Mouse (Mus musculus): Measurements from ENCODE around the gene Cfl2. TPM values are rescaled to one million over a fixed set of nuclear protein-coding genes. Genes with fewer than 3 reads are reported as not detected.
"Not testable (repeated sequence)": the region's sequence is repeated elsewhere in the genome, so short reads cannot be mapped to it uniquely, and the experiment has no call there.

Cfl2 gene
- polyA plus RNA-seq, 1 experiment from 2014 or later = 370 TPM

DNA sequence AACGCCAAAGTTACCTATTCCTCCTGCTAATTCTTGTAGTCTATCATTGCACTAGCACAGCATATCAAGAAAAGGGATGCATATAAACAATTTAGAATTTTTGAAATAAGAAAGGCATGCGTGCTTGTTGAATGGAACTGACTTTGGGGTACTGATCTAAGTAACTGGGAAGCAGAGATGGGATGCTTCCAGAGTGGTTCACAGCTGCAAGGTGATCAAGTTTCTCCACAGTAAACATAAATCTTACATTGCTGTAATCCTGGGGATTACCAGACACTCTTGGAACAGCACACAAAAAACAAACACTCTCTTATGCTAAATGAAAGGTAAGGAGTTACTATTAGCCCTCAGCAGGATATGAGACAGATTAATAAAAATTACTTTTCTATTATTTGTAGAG, 12.1 kb downstream of the Cfl2 start:
- H3K9me3 ChIP-seq = no peaks in the 10 kb centered on the region
- WGBS = 95% methylated on average over 2 of the region's 2 CpGs
- H3K4me3 ChIP-seq = no peak overlapping the region
- H3K4me2 ChIP-seq = no peak overlapping the region
- no peaks in the 10 kb centered on the region for H3K4me1 ChIP-seq (replicated peaks)
- no peak for ATAC-seq (ENCODE audit: low read depth)
- peaks cover 10% of the 10 kb centered on the region for H3K36me3 ChIP-seq
- no peaks in the 10 kb centered on the region for H3K27me3 ChIP-seq
- no peak overlapping the region for H3K9ac ChIP-seq
- no peak overlapping the region for H3K27ac ChIP-seq (replicated peaks)

DNA sequence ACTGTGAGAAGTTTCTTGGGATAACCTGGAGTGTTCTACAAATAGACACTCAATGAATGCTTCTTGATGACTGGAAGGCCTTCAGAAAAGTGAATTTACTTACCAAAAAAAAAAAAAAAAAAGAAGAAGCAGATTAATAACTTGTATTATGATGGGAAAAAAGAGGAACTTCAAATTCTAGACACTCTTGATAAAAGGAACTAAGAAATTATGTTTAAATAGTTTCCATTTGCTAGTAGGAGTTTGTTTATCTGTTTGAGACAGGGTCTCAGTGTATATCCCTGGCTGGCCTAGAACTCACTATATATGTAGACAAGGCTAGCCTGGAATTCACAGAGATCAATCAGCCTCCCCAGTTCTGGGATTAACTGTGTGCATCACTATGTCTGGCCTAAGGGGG, 18.3 kb downstream of the Cfl2 start:
- H3K27ac ChIP-seq (replicated peaks) = no peak overlapping the region
- H3K9ac ChIP-seq = no peak overlapping the region
- H3K36me3 ChIP-seq = no peaks in the 10 kb centered on the region
- H3K4me3 ChIP-seq = no peak overlapping the region
- H3K4me1 ChIP-seq (replicated peaks) = no peaks in the 10 kb centered on the region
- H3K27me3 ChIP-seq = no peaks in the 10 kb centered on the region
- H3K9me3 ChIP-seq = no peaks in the 10 kb centered on the region
- no peak for ATAC-seq (ENCODE audit: low read depth)
- no peak overlapping the region for H3K4me2 ChIP-seq

DNA sequence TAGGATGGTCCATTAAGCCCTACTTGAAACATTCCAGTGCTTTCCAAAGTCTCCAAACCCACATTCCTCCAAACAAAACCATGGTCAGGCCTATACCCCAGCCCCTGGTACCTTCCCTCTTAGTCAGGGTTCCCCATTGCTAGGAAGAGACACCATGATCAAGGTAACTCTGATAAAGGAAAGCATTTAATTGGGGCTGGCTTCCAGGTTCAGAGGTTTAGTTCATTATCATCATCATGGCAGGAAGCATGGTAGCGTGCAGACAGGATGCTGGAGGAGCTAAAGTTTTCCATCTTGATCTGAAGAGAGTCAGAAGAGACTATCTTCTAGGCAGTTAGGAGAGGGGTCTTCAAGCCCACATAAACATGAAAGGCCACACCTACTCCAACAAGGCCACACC, 21.1 kb downstream of the Cfl2 start:
- H3K27ac ChIP-seq (replicated peaks) = no peak overlapping the region
- H3K36me3 ChIP-seq = no peaks in the 10 kb centered on the region
- no peak overlapping the region for H3K9ac ChIP-seq
- H3K27me3 ChIP-seq = no peaks in the 10 kb centered on the region
- ATAC-seq (ENCODE audit: low read depth) = no peak
- H3K9me3 ChIP-seq = no peaks in the 10 kb centered on the region
- WGBS = 87% methylated on average over 1 of the region's 1 CpGs
- H3K4me2 ChIP-seq = no peak overlapping the region
- no peaks in the 10 kb centered on the region for H3K4me1 ChIP-seq (replicated peaks)
- no peak overlapping the region for H3K4me3 ChIP-seq

DNA sequence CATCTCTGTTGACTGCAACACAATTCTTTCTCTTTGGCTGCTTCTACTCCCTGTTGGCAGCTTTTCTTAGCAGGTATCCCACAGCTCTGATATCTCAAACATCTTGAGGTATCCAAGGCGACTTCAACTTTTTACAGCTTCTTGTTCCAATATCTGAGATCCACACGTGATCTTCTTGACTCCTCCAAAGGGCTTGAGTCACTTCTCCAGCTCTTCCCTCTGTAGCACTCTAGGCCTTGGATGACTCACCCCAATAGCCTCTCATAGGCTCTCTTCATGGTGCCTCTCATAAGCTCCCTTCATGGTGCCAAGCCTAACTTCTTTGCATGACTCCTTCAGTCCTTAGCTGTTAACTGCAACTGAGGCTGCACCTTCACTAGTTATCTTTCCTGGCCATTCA, 22.9 kb downstream of the Cfl2 start:
- H3K4me3 ChIP-seq = no peak overlapping the region
- no peaks in the 10 kb centered on the region for H3K27me3 ChIP-seq
- peaks cover 5% of the 10 kb centered on the region; the same call in 1 of the 2 replicates for H3K4me1 ChIP-seq (replicated peaks)
- no peak for ATAC-seq (ENCODE audit: low read depth)
- H3K9ac ChIP-seq = no peak overlapping the region
- H3K36me3 ChIP-seq = no peaks in the 10 kb centered on the region
- H3K9me3 ChIP-seq = no peaks in the 10 kb centered on the region
- H3K27ac ChIP-seq (replicated peaks) = no peak overlapping the region
- WGBS = 84% methylated on average over 2 of the region's 2 CpGs
- no peak overlapping the region for H3K4me2 ChIP-seq

DNA sequence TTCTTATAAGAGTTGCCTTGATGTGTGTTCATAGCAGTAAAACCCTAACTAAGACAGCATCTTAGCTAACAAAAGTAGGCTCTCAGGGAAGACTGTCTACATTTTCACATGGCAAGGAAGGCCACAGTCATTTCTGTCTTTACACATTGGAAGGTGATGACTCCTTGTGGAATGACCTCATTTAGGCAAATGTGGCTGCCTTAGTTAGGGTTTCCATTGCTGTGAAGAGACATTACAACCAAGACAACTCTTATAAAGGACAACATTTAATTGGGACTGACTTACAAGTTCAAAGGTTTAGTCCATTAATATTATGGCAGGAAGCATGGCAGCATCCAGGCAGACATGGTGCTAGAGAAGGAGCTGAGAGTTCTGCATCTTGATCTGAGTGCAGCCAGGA, 23.7 kb downstream of the Cfl2 start:
- no peaks in the 10 kb centered on the region for H3K27me3 ChIP-seq
- no peak for ATAC-seq (ENCODE audit: low read depth)
- no peak overlapping the region for H3K27ac ChIP-seq (replicated peaks)
- no peak overlapping the region for H3K4me3 ChIP-seq
- H3K4me1 ChIP-seq (replicated peaks) = peaks cover 10% of the 10 kb centered on the region; the same call in 1 of the 2 replicates
- H3K4me2 ChIP-seq = no peak overlapping the region
- H3K9ac ChIP-seq = no peak overlapping the region
- no peaks in the 10 kb centered on the region for H3K9me3 ChIP-seq
- H3K36me3 ChIP-seq = no peaks in the 10 kb centered on the region

DNA sequence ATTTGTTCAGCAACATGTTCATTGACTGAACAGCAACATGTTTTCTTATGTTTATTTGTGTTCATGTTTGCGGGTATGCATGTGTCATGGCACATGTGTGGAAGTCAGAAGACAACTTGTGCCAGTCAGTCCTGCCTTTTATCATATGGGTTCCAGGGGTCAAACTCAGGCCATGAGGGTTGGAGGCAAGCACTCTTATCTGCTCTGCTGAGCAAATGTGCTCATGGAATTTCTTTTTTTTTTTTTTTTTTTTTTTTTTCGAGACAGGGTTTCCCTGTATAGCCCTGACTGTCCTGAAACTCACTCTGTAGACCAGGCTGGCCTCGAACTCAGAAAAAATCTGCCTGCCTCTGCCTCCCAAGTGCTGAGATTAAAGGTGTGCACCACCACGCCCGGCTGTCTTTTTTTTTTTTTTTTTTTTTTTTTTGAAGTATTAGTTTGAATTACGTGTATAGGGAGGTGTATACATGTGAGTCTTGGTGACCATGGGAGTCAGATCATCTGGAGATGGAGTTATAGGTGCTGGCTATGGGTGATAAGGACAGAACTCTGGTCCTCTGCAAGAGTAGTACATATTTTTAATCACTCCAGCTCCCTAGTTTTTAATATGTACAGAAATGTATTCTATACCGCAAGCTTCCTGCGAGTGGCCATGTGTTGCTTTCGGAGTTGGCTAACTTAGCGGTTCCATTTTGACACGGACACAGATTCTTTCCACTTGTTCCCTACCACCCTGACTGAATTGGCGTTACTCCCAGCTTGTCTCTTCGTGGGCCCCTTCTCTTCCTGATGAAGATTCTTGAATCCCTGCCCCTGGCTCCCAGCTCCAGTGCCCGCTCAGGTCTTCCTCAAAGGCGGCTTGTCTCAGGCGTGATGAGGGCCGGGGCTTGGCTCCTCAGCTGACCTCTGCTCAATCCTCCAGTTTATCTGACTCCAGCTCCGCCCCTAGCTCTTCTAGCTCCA, 26.8 kb downstream of the Cfl2 start:
- H3K4me3 ChIP-seq = no peak overlapping the region
- H3K9me3 ChIP-seq = no peaks in the 10 kb centered on the region
- H3K4me2 ChIP-seq = no peak overlapping the region
- no peaks in the 10 kb centered on the region for H3K27me3 ChIP-seq
- H3K36me3 ChIP-seq = no peaks in the 10 kb centered on the region
- H3K4me1 ChIP-seq (replicated peaks) = peaks cover 13% of the 10 kb centered on the region; the same call in 1 of the 2 replicates
- WGBS = 87% methylated on average over 18 of the region's 18 CpGs
- ATAC-seq (ENCODE audit: low read depth) = no peak
- peak overlapping the region; percentile 10 for H3K27ac ChIP-seq (replicated peaks)
- no peak overlapping the region; the same call in 1 of the 2 replicates for H3K9ac ChIP-seq

- no peaks in the 10 kb centered on the region for H3K36me3 ChIP-seq
- peak overlapping the region; percentile 27 for H3K4me3 ChIP-seq
- no peaks in the 10 kb centered on the region for H3K9me3 ChIP-seq
- 18% methylated on average over 11 of the region's 11 CpGs for WGBS
- H3K27ac ChIP-seq (replicated peaks) = peak overlapping the region; percentile 10
- peaks cover 13% of the 10 kb centered on the region; the same call in 1 of the 2 replicates for H3K4me1 ChIP-seq (replicated peaks)
- peak overlapping the region; percentile 42 for H3K4me2 ChIP-seq
- H3K27me3 ChIP-seq = no peaks in the 10 kb centered on the region
- peak overlapping the region; percentile 42 for H3K9ac ChIP-seq
- ATAC-seq (ENCODE audit: low read depth) = peak; percentile 66
These were observed 27.7 kb downstream of the Cfl2 start for GRCm38 (mm10) chr12:54834925-54835447.

DNA sequence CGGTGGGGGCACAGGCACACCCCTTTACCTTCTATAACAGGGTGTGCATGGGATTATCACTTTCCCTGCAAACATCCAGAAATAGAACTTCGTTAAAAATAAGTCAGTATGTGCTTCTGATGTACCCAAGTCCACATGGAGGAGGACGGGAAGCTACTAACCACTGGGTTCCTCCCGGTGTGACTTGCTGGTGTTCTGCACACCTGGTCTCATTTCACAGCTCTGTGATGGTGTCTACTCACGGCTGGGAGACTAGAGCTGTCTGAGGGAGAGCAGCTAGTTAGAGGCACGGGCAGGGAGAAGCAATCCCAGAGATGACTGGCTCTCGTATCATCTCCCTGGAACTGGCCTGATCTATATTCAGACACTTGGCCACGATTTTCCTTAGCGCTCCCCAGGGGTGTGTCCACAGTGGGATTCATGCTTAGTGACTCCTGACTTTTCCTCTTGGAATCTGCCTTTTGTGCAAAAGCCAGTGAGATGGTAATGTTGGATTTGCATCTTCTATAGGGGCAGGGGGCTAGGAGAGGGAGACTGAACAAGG, 28.7 kb downstream of the Cfl2 start:
- ATAC-seq (ENCODE audit: low read depth) = no peak
- no peak overlapping the region for H3K4me2 ChIP-seq
- 68% methylated on average over 9 of the region's 9 CpGs for WGBS
- peaks cover 13% of the 10 kb centered on the region; the same call in 1 of the 2 replicates for H3K4me1 ChIP-seq (replicated peaks)
- H3K9ac ChIP-seq = no peak overlapping the region
- H3K27ac ChIP-seq (replicated peaks) = no peak overlapping the region
- no peaks in the 10 kb centered on the region for H3K9me3 ChIP-seq
- H3K4me3 ChIP-seq = no peak overlapping the region
- no peaks in the 10 kb centered on the region for H3K27me3 ChIP-seq
- H3K36me3 ChIP-seq = no peaks in the 10 kb centered on the region

DNA sequence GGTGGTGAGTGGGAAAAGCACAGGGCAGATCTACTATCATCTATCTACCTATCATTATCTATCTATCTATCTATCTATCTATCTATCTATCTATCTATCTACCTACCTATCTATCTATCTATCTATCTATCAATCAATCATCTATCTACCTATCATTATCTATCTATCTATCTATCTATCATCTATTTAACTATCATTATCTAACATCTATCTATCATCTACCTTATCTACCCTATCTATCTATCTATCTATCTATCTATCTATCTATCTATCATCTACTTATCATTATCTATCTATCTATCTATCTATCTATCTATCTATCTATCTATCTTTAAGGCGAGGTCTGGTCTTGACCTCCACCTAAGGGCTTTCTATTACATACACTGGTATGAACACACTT, 30.8 kb downstream of the Cfl2 start:
- not testable (repeated sequence) for H3K9ac ChIP-seq; H3K4me2 ChIP-seq; H3K9me3 ChIP-seq; H3K27ac ChIP-seq (replicated peaks); H3K36me3 ChIP-seq; ATAC-seq (ENCODE audit: low read depth); H3K27me3 ChIP-seq; H3K4me3 ChIP-seq
- H3K4me1 ChIP-seq (replicated peaks) = peaks cover 13% of the 10 kb centered on the region; the same call in 1 of the 2 replicates
- 87% methylated on average over 1 of the region's 1 CpGs for WGBS

- Histone ChIP-seq H3K4me2 (no peak overlapping the region), H3K9ac (no peak overlapping the region), H3K27me3 (no peaks in the 10 kb centered on the region), H3K9me3 (no peaks in the 10 kb centered on the region), H3K4me3 (no peak overlapping the region), H3K36me3 (no peaks in the 10 kb centered on the region), H3K27ac (replicated peaks) (no peak overlapping the region), H3K4me1 (replicated peaks) (peaks cover 13% of the 10 kb centered on the region; the same call in 1 of the 2 replicates)
- peak; percentile 86 for ATAC-seq (ENCODE audit: low read depth)
- 19% methylated on average over 6 of the region's 6 CpGs for WGBS
These were observed 32.1 kb downstream of the Cfl2 start for GRCm38 (mm10) chr12:54830574-54830973.

DNA sequence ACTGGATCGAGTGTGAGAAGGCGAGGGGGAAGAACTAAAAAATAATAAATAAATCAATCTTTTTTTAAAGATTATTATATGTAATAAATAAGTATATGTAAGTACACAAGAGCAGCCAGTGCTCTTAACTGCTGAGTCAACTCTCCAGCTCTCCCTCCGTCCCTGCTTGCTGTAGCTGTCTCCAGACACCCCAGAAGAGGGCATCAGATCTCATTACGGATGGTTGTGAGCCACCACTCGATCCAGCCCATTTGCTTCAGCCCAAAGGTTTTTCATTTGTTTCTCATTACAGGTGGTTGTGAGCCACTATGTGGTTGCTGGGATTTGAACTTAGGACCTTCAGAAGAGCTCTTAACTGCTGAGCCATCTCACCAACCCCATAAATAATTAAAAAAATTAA, 32.8 kb downstream of the Cfl2 start:
- H3K4me3 ChIP-seq = no peak overlapping the region
- no peaks in the 10 kb centered on the region for H3K9me3 ChIP-seq
- 57% methylated on average over 5 of the region's 5 CpGs for WGBS
- no peak overlapping the region for H3K27ac ChIP-seq (replicated peaks)
- no peaks in the 10 kb centered on the region for H3K36me3 ChIP-seq
- H3K4me1 ChIP-seq (replicated peaks) = peaks cover 8% of the 10 kb centered on the region; the same call in 1 of the 2 replicates
- H3K9ac ChIP-seq = no peak overlapping the region
- no peak overlapping the region for H3K4me2 ChIP-seq
- ATAC-seq (ENCODE audit: low read depth) = no peak
- no peaks in the 10 kb centered on the region for H3K27me3 ChIP-seq

DNA sequence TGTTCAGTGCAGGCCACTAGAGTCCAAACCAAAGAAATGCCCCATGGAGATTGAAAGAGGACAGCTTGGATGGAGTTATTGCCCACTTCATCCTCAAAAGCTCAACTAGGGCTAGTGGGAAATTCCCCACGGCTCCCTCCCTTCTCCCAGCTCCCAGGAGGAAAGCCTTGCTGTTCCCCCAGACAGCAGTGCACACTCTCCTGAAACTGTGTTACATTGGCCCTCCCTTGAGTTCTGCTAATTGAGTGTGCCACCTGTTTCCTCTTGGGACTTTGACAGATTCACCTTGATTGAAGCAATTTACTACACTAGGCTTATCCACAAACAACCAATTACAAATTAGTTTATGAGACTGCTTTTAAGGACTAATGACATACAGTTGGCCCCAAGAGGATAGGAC, 34.6 kb downstream of the Cfl2 start:
- no peak for ATAC-seq (ENCODE audit: low read depth)
- Histone ChIP-seq H3K36me3 (no peaks in the 10 kb centered on the region), H3K9me3 (no peaks in the 10 kb centered on the region)

More for the DNA sequence above, 34.6 kb downstream of the Cfl2 start:
- H3K27ac ChIP-seq (replicated peaks) = no peak overlapping the region
- no peak overlapping the region for H3K9ac ChIP-seq
- no peak overlapping the region for H3K4me2 ChIP-seq
- no peaks in the 10 kb centered on the region for H3K27me3 ChIP-seq
- H3K4me3 ChIP-seq = no peak overlapping the region
- H3K4me1 ChIP-seq (replicated peaks) = no peaks in the 10 kb centered on the region; the same call in 1 of the 2 replicates
- 80% methylated on average over 1 of the region's 1 CpGs for WGBS
